Mouse (Mus musculus) erythroblast, embryonic 14.5 days (primary cell): ENCODE data around the gene Neu2.

Experiments
- GATA1 ChIP-seq: IDR thresholded peaks from 2 replicates; pipeline ENCODE4 v1.6.1; 2012; ENCODE audit warnings: low read length, inconsistent platforms, mixed read lengths
- TAL1 ChIP-seq: IDR thresholded peaks from 3 replicates; pipeline ENCODE4 v1.6.1; 2012; ENCODE audit warnings: low read length, inconsistent platforms, mixed read lengths

DNA sequence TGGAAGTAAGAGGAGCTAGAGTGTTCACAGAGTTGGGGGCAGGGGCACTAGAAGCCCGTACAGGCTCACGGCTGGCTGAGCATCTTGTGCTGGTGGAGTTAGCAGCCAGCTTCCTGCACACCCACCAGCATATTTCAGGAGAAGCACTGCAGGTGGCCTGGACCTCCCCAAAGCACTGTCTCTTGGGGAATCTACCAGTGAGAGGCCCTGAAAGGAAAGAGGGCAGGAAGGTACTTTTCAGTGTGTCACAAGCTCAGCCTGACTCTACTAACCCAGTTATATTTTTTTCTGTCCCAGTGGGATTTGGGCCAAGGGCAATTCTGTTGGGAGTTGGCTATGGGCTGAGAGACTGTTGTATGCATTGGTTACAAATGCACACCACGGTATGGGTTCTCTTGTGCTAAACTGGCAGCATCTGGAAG is 112.2 kb downstream of the Neu2 start:
- no peak for TF ChIP-seq TAL1
- no peak for TF ChIP-seq GATA1
